Mouse (Mus musculus): ENCODE measurements around the gene Galnt18. TPM values are rescaled to one million over a fixed set of nuclear protein-coding genes. Genes with fewer than 3 reads are reported as not detected.
A peak's percentile ranks its signal among the peaks of the same experiment; 100 is the strongest.

Galnt18 gene
- 19.2 and 21.9 TPM in 2 replicates for polyA plus RNA-seq (2015; fragmentation: Nextera tagmentation; extraction: Ambion mirVana)

- ATAC-seq (replicated peaks; ENCODE audit: extremely low read depth, insufficient read depth, low FRiP score): peak; percentile 98
- Histone ChIP-seq H3K9me3 (replicated peaks; ENCODE audit: control insufficient read depth, low read length) (no peaks in the 10 kb centered on the region), H3K9ac (ENCODE audit: low read length) (peak within 1 kb of the TSS; percentile 74), H3K36me3 (ENCODE audit: control insufficient read depth, insufficient read depth) (no peaks in the 10 kb centered on the region), H3K4me2 (ENCODE audit: low read depth, low read length) (peak within 1 kb of the TSS; percentile 82), H3K4me1 (ENCODE audit: control insufficient read depth, insufficient read depth, low read length) (peaks cover 4% of the 10 kb centered on the region), H3K27ac (ENCODE audit: low read length) (peak within 1 kb of the TSS; percentile 76), H3K27me3 (ENCODE audit: control insufficient read depth, insufficient read depth, low read length) (peaks cover 13% of the 10 kb centered on the region), H3K4me3 (ENCODE audit: low read length) (peak within 1 kb of the TSS; percentile 70)
- WGBS: 1% methylated on average over 52 of the region's 52 CpGs
These were observed at the start of gene Galnt18 for GRCm38 (mm10) chr7:111779504-111780242. Gene Galnt18, minus strand, starts transcription at chr7:111779977.

DNA sequence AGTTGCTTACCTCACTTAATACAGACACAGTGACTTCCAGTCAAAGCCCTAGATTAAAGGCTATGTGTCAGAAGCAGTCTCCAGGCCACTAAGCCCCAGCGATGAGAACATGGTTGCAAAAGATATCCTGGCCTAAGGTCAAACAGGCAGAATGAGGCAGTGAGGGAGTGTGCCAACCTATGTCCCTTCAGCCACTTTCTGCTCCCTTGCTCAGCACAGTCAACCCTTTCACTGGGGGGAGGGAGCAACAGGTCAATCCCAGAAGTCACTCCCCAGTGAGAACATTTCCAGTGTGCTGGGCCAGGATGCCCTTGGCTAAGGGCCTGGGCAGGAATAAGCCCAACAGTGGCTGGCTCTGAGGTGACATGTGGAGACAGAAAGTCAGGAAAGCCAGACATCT, 47.6 kb upstream of the Galnt18 start:
- no peaks in the 10 kb centered on the region for H3K36me3 ChIP-seq (ENCODE audit: control insufficient read depth, insufficient read depth)
- no peak overlapping the region for H3K27ac ChIP-seq (ENCODE audit: low read length)
- H3K9ac ChIP-seq (ENCODE audit: low read length): no peak overlapping the region
- H3K4me3 ChIP-seq (ENCODE audit: low read length): no peak overlapping the region
- no peak for ATAC-seq (replicated peaks; ENCODE audit: extremely low read depth, insufficient read depth, low FRiP score)
- no peak overlapping the region for H3K4me2 ChIP-seq (ENCODE audit: low read depth, low read length)
- 70% methylated on average over 1 of the region's 1 CpGs for WGBS
- no peaks in the 10 kb centered on the region for H3K9me3 ChIP-seq (replicated peaks; ENCODE audit: control insufficient read depth, low read length)
- H3K27me3 ChIP-seq (ENCODE audit: control insufficient read depth, insufficient read depth, low read length): no peaks in the 10 kb centered on the region
- H3K4me1 ChIP-seq (ENCODE audit: control insufficient read depth, insufficient read depth, low read length): no peaks in the 10 kb centered on the region

DNA sequence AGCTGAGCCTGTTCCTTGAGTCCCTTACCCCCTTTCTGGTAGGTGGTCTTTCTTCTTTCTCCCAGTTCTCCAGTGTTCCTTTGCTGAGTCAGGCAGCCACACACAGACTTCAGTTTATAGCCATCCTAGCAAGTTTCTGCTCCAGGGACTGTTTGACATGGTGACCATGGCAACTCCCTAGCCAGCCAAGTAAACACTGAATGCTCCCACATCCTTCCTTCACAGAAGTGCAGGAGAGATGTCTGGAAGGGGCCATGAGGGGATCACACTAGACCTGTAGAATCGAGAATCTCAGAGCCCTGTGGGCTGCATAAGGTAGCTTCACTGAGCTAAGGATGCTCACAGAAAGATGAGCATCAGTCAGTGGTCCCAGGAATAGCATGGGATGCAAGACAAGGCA, 33.3 kb upstream of the Galnt18 start:
- no peaks in the 10 kb centered on the region for H3K36me3 ChIP-seq (ENCODE audit: control insufficient read depth, insufficient read depth)
- H3K9me3 ChIP-seq (replicated peaks; ENCODE audit: control insufficient read depth, low read length): no peaks in the 10 kb centered on the region
- no peak for ATAC-seq (replicated peaks; ENCODE audit: extremely low read depth, insufficient read depth, low FRiP score)
- H3K4me1 ChIP-seq (ENCODE audit: control insufficient read depth, insufficient read depth, low read length): 0 out of 2 replicates have a peak, but pooled peaks cover 4% of the 10 kb centered on the region
- H3K4me3 ChIP-seq (ENCODE audit: low read length): no peak overlapping the region
- H3K9ac ChIP-seq (ENCODE audit: low read length): no peak overlapping the region
- WGBS: 31% methylated on average over 1 of the region's 1 CpGs
- H3K27me3 ChIP-seq (ENCODE audit: control insufficient read depth, insufficient read depth, low read length): no peaks in the 10 kb centered on the region
- no peak overlapping the region for H3K27ac ChIP-seq (ENCODE audit: low read length)
- no peak overlapping the region for H3K4me2 ChIP-seq (ENCODE audit: low read depth, low read length)

DNA sequence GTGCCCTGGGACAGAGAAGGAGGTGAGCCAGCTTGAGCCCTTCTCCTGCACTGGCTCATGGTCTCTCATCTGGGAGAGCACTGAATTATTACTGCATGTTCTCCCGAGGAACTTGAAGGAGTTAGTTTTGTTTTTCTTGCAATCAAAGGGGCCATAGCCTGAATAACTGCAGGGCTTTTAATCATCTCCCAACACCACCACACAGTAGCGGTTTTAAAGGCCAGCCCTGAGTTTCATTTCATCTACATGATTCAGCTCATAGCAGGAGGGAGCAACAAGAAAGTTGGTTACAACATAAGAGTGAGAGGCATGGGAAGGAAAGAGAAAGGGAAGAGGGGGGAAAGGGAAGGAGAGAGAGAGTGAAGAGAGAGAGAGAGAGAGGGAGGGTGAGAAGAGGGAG, 31.3 kb upstream of the Galnt18 start:
- 0 out of 2 replicates have a peak, but pooled peaks cover 4% of the 10 kb centered on the region for H3K4me1 ChIP-seq (ENCODE audit: control insufficient read depth, insufficient read depth, low read length)
- H3K9me3 ChIP-seq (replicated peaks; ENCODE audit: control insufficient read depth, low read length): no peaks in the 10 kb centered on the region
- no peak overlapping the region for H3K4me3 ChIP-seq (ENCODE audit: low read length)
- no peaks in the 10 kb centered on the region for H3K36me3 ChIP-seq (ENCODE audit: control insufficient read depth, insufficient read depth)
- H3K4me2 ChIP-seq (ENCODE audit: low read depth, low read length): no peak overlapping the region
- H3K9ac ChIP-seq (ENCODE audit: low read length): no peak overlapping the region
- H3K27ac ChIP-seq (ENCODE audit: low read length): no peak overlapping the region
- 56% methylated on average over 2 of the region's 2 CpGs for WGBS
- no peak for ATAC-seq (replicated peaks; ENCODE audit: extremely low read depth, insufficient read depth, low FRiP score)
- H3K27me3 ChIP-seq (ENCODE audit: control insufficient read depth, insufficient read depth, low read length): no peaks in the 10 kb centered on the region

DNA sequence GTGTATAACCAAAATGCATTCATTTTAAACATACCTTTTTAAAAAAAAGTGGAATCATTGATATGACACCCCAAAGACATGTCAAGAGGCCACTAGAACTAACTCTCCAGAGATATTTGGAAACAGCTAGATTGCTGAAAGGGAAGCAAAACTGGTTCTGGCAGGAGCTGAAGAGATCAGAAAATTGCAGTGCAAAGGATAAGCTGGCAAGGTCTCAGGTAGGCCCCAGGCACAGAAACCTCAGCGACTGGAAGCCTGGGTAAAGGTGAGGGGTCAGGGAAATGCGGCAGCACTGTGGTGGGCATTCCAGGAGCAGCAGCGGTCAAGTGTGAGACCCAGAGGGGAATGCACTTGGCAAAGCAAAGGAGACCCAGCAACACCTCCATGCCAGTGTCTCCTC, 30.0 kb upstream of the Galnt18 start:
- no peak for ATAC-seq (replicated peaks; ENCODE audit: extremely low read depth, insufficient read depth, low FRiP score)
- 0 out of 2 replicates have a peak, but pooled peaks cover 4% of the 10 kb centered on the region for H3K4me1 ChIP-seq (ENCODE audit: control insufficient read depth, insufficient read depth, low read length)
- H3K9ac ChIP-seq (ENCODE audit: low read length): no peak overlapping the region
- 63% methylated on average over 3 of the region's 3 CpGs for WGBS
- H3K4me3 ChIP-seq (ENCODE audit: low read length): no peak overlapping the region
- no peaks in the 10 kb centered on the region for H3K27me3 ChIP-seq (ENCODE audit: control insufficient read depth, insufficient read depth, low read length)
- no peaks in the 10 kb centered on the region for H3K36me3 ChIP-seq (ENCODE audit: control insufficient read depth, insufficient read depth)
- H3K27ac ChIP-seq (ENCODE audit: low read length): no peak overlapping the region
- H3K9me3 ChIP-seq (replicated peaks; ENCODE audit: control insufficient read depth, low read length): no peaks in the 10 kb centered on the region; the same call in 1 of the 2 replicates
- no peak overlapping the region for H3K4me2 ChIP-seq (ENCODE audit: low read depth, low read length)

DNA sequence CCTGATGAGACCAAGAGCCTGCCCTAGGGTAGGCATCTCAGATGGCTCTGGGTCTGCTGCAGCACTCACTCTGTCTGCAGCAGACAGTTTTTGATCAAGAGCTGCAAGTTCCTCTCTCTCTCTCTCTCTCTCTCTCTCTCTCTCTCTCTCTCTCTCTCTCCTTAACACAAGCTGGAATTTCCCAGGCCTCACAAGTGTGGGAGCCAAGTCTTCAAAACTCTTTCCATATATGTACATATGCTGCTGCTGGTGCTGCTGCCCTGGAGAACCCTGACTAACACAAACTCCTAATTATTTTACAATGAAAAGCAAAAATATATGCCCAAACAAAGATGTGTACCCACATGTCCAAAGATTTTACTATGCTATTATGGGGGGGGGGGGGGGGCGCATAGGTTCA, 26.3 kb upstream of the Galnt18 start:
- no peak for ATAC-seq (replicated peaks; ENCODE audit: extremely low read depth, insufficient read depth, low FRiP score)
- 100% methylated on average over 1 of the region's 1 CpGs for WGBS
- H3K4me3 ChIP-seq (ENCODE audit: low read length): no peak overlapping the region
- H3K4me1 ChIP-seq (ENCODE audit: control insufficient read depth, insufficient read depth, low read length): no peaks in the 10 kb centered on the region
- no peak overlapping the region for H3K4me2 ChIP-seq (ENCODE audit: low read depth, low read length)
- no peaks in the 10 kb centered on the region for H3K36me3 ChIP-seq (ENCODE audit: control insufficient read depth, insufficient read depth)
- no peaks in the 10 kb centered on the region; the same call in 1 of the 2 replicates for H3K9me3 ChIP-seq (replicated peaks; ENCODE audit: control insufficient read depth, low read length)
- H3K27ac ChIP-seq (ENCODE audit: low read length): no peak overlapping the region
- no peak overlapping the region for H3K9ac ChIP-seq (ENCODE audit: low read length)
- H3K27me3 ChIP-seq (ENCODE audit: control insufficient read depth, insufficient read depth, low read length): no peaks in the 10 kb centered on the region

DNA sequence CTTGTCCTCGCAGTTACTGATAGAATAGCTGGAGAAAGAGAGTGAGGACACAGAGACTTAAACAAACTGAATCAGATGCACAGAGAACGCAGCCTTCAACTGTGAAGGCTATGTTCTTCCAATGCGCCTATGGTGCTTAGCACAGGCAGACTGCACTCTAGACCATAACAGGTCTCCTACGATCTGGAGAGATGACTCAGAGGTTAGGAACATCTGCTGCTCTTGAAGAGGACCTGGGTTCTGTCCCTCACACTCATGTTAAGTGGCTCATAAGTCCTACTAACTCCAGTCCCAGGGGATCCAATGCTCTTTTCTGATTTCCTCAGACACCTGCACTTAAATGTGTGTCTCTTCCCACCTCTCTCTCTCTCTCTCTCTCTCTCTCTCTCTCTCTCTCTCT, 24.9 kb upstream of the Galnt18 start:
- no peaks in the 10 kb centered on the region for H3K36me3 ChIP-seq (ENCODE audit: control insufficient read depth, insufficient read depth)
- 63% methylated on average over 4 of the region's 4 CpGs for WGBS
- no peak overlapping the region for H3K4me3 ChIP-seq (ENCODE audit: low read length)
- H3K9me3 ChIP-seq (replicated peaks; ENCODE audit: control insufficient read depth, low read length): no peaks in the 10 kb centered on the region; the same call in 1 of the 2 replicates
- no peak overlapping the region for H3K4me2 ChIP-seq (ENCODE audit: low read depth, low read length)
- H3K27me3 ChIP-seq (ENCODE audit: control insufficient read depth, insufficient read depth, low read length): no peaks in the 10 kb centered on the region
- ATAC-seq (replicated peaks; ENCODE audit: extremely low read depth, insufficient read depth, low FRiP score): no peak
- H3K9ac ChIP-seq (ENCODE audit: low read length): no peak overlapping the region
- H3K4me1 ChIP-seq (ENCODE audit: control insufficient read depth, insufficient read depth, low read length): no peaks in the 10 kb centered on the region
- H3K27ac ChIP-seq (ENCODE audit: low read length): no peak overlapping the region

DNA sequence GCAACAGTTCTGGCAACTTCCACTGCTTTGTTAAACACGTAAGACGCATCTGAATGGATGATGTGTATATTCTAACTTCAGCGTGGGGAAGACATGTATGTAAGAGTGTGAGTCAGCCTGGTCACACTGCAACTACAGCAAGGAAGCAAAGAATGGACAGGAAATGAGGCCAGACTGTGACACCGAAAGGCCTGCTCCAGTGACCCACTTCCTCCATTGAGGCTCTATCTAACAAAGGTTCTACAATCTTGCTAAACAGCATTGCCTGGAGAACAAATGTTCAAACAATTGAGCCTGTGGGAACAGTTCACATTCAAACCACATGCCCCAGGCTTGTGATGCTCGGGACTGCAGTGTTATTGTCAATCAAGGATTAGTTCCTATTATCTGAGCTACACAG, 21.0 kb upstream of the Galnt18 start:
- no peak overlapping the region for H3K4me2 ChIP-seq (ENCODE audit: low read depth, low read length)
- H3K36me3 ChIP-seq (ENCODE audit: control insufficient read depth, insufficient read depth): no peaks in the 10 kb centered on the region
- H3K4me3 ChIP-seq (ENCODE audit: low read length): no peak overlapping the region
- no peak overlapping the region for H3K27ac ChIP-seq (ENCODE audit: low read length)
- H3K9ac ChIP-seq (ENCODE audit: low read length): no peak overlapping the region
- 79% methylated on average over 5 of the region's 5 CpGs for WGBS
- H3K4me1 ChIP-seq (ENCODE audit: control insufficient read depth, insufficient read depth, low read length): peaks cover 16% of the 10 kb centered on the region
- ATAC-seq (replicated peaks; ENCODE audit: extremely low read depth, insufficient read depth, low FRiP score): no peak
- H3K9me3 ChIP-seq (replicated peaks; ENCODE audit: control insufficient read depth, low read length): no peaks in the 10 kb centered on the region; the same call in 1 of the 2 replicates
- H3K27me3 ChIP-seq (ENCODE audit: control insufficient read depth, insufficient read depth, low read length): no peaks in the 10 kb centered on the region

GRCm38 (mm10) chr7:111800120-111800519, 20.3 kb upstream of the Galnt18 start:
- no peaks in the 10 kb centered on the region for H3K36me3 ChIP-seq (ENCODE audit: control insufficient read depth, insufficient read depth)
- no peaks in the 10 kb centered on the region for H3K9me3 ChIP-seq (replicated peaks; ENCODE audit: control insufficient read depth, low read length)
- peaks cover 16% of the 10 kb centered on the region for H3K4me1 ChIP-seq (ENCODE audit: control insufficient read depth, insufficient read depth, low read length)
- H3K9ac ChIP-seq (ENCODE audit: low read length): no peak overlapping the region
- ATAC-seq (replicated peaks; ENCODE audit: extremely low read depth, insufficient read depth, low FRiP score): no peak
- no peak overlapping the region for H3K27ac ChIP-seq (ENCODE audit: low read length)
- no peak overlapping the region for H3K4me2 ChIP-seq (ENCODE audit: low read depth, low read length)
- H3K27me3 ChIP-seq (ENCODE audit: control insufficient read depth, insufficient read depth, low read length): no peaks in the 10 kb centered on the region
- WGBS: 66% methylated on average over 5 of the region's 5 CpGs
- no peak overlapping the region for H3K4me3 ChIP-seq (ENCODE audit: low read length)

Data from heart, embryonic 16.5 days (tissue).